Mouse (Mus musculus) splenic B cell, adult 2 months (primary cell): Measurements from ENCODE around the gene Sipa1l3.

Experiments used
- DNase-seq: peaks from one replicate; pipeline ENCODE4 v3.0.0-alpha.2; 2011; ENCODE audit warnings: low read depth, low spot score
- H3K27me3 ChIP-seq: 2 replicates; pipeline ENCODE4 v1.6.1; 2012; ENCODE audit warnings: mild to moderate bottlenecking, low read length, moderate library complexity, mixed read lengths; ENCODE audit not compliant: control insufficient read depth, poor library complexity, insufficient read depth, severe bottlenecking
- H3K36me3 ChIP-seq: 2 replicates; pipeline ENCODE4 v1.6.1; 2012; ENCODE audit warnings: mild to moderate bottlenecking, low read length, moderate library complexity, mixed read lengths; ENCODE audit not compliant: control insufficient read depth, poor library complexity, insufficient read depth, severe bottlenecking

Sipa1l3 gene

DNA sequence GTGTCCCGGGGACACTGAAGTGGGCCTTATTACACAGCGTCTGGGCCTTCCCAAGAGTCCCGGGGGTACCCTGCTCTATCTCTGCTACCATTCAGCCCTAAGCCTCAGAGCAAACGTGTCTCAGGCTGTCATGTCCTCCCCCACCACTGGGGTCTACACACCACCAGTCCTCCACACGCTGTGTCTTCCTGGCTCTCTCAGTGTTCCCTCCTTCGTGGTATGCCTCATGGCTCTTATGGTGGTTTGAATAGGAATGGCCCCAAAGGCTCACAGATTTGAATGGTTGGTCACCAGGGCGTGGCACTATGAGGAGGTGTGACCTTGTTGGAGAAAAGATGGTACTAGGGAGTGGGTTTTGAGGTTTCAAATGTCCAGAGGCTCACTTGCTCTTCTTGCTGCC is 43.4 kb downstream of the Sipa1l3 start:
- DNase-seq: no peak
- no peaks in the 10 kb centered on the region for H3K27me3 ChIP-seq
- H3K36me3 ChIP-seq: no peaks in the 10 kb centered on the region

DNA sequence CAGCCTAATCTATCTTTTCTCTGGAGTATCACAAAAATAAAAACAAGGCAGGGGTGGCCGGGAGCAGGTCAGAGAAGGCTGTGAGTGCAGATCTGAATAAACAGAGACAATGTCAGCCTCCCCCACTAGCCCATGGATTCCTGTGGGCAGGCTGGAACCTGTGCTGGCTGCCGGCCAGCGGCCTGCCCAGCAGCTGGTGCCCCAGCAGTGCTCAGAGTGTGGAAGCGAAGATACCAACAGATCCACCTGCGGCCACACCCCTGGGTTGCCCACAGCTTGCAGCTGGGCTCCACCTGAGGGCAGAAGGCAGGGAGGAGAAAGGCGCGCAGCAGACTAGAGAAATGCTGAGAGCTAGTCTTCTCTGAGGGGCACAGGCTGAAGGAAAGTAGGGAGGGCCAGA is 47.1 kb downstream of the Sipa1l3 start:
- DNase-seq: no peak
- H3K27me3 ChIP-seq: no peaks in the 10 kb centered on the region
- H3K36me3 ChIP-seq: no peaks in the 10 kb centered on the region

DNA sequence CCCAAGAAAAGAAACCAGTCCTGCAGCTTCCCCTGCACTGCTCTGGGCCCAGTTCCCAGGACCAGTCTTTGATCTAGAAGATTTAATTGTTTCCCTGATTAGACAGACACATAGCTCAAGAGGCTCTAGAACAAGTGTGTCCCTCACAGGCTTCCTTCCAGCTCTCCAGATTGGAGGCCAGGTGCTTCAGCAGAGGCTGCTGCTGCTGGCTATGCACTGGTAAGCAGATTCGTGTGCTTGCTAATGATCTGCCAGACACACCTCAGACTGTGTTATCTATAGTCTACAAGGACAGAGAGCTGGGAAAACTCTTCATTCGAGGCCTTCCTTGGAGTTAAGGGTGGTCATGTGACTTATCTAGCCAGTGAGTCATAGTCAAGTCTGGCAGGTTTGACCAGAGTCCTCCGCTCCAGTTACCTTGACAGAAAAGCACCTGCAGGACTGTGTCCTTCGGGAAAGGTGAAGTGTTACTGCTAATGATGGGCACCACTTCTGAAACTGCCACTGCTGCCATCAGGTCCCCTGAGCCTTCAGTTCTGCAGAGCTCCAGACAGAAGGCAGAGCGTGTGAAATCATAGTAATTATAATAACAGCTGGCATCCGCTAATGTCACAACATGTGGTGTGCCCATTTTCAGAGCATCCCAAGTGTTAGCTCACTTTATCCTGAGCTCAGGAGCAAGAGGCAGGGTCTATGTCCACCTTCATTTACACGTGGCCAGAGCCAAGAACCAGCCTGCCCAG is 48.7 kb downstream of the Sipa1l3 start:
- no peaks in the 10 kb centered on the region for H3K36me3 ChIP-seq
- DNase-seq: no peak

DNA sequence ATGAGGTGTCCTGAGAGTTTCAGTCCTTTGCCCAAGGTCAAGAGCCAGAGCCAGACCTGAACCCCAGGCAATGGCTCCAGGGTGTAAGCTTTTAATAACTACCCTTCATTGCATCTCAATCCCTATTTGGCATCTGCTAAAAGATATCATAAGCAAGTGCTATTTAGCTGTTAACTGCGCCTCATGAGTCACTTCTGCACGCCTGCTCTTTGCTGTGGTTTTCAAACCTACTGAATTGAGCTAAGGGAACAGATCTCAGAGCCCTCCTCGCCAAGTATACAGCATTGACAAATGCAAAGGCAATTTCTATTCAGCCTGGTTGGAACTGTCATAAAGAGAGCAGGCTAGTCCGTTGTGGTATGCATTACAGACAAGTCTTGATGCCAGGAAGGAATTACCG is 49.8 kb downstream of the Sipa1l3 start:
- no peak for DNase-seq
- Histone ChIP-seq H3K27me3 (no peaks in the 10 kb centered on the region), H3K36me3 (no peaks in the 10 kb centered on the region)

More for the DNA sequence above, 48.7 kb downstream of the Sipa1l3 start:
- H3K27me3 ChIP-seq: no peaks in the 10 kb centered on the region

DNA sequence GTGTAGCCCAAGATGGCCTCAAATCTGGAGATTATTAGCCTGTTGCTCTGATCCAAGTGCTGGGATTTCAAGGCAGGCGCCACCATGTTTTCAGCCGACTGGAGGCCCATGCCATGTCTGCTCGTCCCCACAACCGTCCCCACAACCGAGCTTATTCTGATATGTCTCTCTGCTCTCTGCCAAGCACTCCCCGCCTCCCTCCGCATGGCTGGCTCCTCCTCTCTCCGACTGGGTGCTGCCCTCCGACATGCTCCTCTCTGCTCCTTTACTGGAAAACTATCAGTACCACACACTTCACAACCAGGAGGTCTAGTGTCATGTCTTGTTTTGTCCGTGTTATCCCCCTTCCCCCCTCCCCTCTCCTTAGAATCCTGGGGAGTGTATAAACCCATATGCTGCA is 51.9 kb downstream of the Sipa1l3 start:
- DNase-seq: no peak
- H3K27me3 ChIP-seq: no peaks in the 10 kb centered on the region
- no peaks in the 10 kb centered on the region for H3K36me3 ChIP-seq

DNA sequence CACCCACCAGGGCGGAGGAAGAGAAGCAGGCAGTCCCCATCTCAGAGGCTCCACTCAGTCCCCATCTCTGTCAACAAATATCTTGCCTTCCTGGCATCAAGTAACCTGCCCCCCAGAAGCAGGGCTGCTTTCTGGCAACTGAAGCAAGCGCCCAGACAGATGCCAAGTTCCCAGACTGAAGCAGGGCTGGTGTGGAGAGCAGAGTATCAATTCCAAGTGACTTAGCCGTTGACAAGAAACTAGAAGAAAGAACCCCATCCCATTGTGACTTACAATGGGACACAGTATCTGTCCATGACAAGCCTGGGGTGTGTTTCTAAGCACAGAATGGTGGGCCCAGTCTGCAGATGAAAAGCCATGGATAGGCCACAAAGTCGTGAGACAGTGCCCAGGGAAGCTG is 52.7 kb downstream of the Sipa1l3 start:
- DNase-seq: no peak
- no peaks in the 10 kb centered on the region for H3K36me3 ChIP-seq
- H3K27me3 ChIP-seq: no peaks in the 10 kb centered on the region

DNA sequence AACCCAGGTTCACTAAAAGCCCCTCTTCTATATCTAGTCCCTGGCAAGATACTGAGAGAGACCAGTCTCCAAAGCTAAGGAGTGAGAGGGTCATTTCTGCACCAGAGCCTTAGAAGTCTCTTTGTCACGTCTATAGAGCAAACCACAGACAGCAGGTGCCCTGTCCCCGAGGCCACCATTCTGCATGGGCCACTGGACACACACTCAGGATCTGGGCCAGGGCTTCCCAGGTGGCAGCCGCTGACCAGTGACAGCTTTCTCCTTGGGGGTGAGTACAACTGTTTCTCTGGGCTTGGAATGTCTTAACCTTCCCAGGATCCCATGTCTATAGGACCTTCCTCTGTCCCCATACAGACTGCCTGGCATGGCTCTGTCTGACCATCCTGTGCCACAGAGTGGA is 55.6 kb downstream of the Sipa1l3 start:
- no peaks in the 10 kb centered on the region for H3K27me3 ChIP-seq
- DNase-seq: no peak
- H3K36me3 ChIP-seq: no peaks in the 10 kb centered on the region

DNA sequence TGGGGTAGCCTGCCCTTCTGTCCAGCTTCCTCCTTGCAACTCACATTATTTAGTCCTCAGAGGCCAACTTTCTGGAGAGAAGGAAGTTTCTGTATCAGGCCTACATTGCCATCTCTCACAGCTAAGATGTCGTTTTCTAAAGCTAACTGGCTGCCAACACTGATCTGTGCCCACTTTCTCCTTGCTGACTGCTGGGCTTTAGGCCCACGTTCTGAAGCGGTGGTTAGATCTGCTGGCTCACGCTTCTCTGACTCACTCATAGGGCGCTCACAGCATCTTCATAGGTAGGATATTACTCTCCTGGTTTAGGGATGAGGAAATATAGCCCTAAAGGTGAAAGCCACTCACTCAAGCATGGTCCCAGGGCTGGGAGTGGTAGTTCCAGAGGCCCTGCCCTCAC is 56.3 kb downstream of the Sipa1l3 start:
- no peak for DNase-seq
- Histone ChIP-seq H3K36me3 (no peaks in the 10 kb centered on the region), H3K27me3 (no peaks in the 10 kb centered on the region)

DNA sequence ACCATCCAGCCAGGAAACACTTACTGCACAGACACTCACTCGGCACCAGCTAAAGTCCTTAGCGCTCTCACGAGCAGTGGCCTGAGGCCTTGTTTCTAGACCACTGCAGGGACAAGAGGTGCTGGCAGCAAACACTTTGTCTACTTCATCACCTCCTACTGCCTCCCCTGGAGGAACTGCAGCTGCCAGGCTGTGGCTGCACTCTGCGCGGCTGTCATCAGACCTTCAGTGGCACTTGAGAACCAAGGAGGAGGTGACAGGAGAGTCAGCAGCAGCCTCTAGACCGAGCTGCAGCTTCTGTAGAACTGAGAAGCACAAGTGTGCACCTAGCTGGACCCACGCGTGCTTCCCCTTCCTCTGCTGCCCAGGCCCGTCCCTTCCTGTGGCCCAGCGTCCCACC is 56.9 kb downstream of the Sipa1l3 start:
- H3K36me3 ChIP-seq: no peaks in the 10 kb centered on the region
- H3K27me3 ChIP-seq: no peaks in the 10 kb centered on the region
- DNase-seq: no peak

DNA sequence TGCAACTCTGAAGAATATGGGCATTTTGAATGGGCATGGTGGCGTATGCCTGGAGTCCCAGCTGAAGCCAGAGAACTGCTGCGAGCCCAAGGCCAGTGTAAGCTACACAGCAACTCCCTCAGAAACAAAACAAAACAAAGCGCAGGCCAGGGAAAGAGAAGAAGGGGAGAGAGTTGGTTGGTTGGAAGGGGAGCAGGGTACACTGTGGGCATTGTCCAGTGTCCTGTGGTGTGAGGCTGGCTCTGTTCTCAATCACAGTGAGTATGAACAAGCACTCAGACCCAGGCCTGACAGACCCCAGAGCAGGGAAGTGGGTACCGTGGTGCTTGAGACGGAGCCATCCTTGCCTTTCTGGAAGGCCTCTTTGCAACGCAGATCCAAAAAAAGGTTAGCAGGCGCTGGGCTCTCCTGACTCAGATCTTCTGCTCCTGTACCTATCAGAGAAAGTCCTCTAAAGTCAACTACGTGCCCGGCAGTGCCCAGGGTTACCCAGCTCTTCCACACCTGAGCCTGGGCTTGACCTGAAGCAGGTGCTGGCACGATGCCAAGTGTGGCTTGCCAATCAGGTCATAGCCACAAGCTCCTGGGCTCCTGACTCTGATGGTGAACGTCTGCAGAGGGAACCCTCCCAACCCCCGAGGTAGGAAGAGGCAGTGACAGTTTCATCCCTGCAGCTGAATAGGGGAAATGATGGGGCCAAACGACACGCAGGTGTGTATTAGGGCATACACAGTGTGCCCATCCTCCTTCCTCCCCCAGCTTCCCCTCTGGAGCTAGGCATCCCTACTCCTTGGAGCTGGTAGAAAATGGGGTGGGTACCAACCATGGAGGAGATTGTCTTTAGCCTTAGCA is 59.3 kb downstream of the Sipa1l3 start:
- no peak for DNase-seq
- Histone ChIP-seq H3K36me3 (no peaks in the 10 kb centered on the region), H3K27me3 (no peaks in the 10 kb centered on the region)

DNA sequence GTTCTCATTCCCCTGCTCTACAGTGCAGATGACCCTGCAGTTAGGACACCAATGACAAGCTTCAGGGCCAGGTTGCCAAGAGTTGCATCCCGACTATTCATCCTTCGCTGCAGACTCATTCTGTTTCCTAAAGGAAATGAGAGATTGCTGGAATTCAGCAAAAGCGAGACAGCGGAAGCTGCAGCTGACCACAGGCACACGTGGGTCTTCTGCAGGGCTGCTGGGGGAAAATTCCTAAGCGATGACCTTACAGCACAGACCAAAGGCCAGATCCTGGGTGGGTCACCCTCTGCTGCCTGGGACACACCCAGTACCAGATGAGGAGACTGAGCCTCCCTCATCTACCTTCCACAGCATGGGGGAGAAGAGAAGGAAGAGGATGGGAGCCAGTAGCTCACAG is 60.7 kb downstream of the Sipa1l3 start:
- H3K27me3 ChIP-seq: no peaks in the 10 kb centered on the region
- DNase-seq: no peak

DNA sequence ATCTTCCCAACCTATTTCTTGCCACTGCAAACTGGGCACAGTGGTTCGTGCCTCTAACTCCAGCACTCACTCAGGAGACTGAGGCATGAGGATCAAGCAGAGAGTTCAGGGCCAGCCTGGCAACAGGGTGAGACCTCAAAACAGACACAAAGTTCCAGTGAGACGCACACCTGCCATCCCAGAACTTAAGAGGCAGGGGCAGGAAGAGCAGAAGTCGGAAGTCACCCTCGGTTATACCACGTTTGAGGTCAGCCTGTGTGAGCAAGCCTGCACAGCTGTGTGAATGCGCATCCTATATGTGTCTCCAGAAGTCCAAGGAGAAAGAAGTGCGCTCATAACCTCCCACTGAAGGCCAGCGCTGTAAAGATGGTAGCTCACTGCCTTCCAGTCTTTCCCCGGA is 61.7 kb downstream of the Sipa1l3 start:
- H3K27me3 ChIP-seq: no peaks in the 10 kb centered on the region
- no peak for DNase-seq
- H3K36me3 ChIP-seq: no peaks in the 10 kb centered on the region

More for the DNA sequence above, 60.7 kb downstream of the Sipa1l3 start:
- no peaks in the 10 kb centered on the region for H3K36me3 ChIP-seq

DNA sequence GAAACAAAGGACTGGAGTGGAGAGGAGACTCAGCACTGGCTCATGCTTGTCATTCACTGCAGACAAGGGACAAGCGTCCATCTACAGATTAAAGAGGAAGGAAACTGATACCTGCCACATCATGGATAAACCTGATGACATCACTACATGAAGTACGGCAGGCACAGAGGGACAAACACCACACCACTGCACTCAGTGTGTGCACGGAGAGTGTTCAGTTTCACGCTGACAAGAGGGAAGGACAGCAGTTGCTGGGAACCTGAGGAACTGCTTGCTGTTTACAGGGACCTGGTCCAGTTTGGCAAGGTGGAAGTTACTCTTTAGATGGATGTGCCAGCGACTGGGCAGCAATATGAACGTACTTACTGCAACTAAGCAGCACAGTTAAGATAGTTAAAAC is 62.9 kb downstream of the Sipa1l3 start:
- no peaks in the 10 kb centered on the region for H3K27me3 ChIP-seq
- no peaks in the 10 kb centered on the region for H3K36me3 ChIP-seq
- DNase-seq: no peak

DNA sequence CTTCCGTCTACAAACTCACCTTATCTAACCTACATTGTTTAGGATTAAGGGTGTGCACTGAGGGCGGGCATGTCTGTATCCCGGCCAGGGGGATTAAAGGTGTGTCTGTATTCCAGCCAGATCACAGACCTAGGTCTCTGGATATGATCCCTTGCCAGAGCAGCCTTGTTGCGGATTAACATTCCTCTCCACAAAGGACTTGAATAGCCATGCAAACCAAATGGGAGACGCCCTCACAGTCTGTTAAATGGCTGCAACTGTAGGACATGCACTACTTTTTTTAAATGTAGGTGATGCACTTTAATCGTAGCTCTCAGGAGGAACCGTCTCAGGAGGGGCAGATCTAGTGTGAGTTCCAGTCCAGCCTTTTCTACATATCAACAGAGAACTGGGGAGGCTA is 63.5 kb downstream of the Sipa1l3 start:
- DNase-seq: no peak
- Histone ChIP-seq H3K27me3 (no peaks in the 10 kb centered on the region), H3K36me3 (no peaks in the 10 kb centered on the region)

DNA sequence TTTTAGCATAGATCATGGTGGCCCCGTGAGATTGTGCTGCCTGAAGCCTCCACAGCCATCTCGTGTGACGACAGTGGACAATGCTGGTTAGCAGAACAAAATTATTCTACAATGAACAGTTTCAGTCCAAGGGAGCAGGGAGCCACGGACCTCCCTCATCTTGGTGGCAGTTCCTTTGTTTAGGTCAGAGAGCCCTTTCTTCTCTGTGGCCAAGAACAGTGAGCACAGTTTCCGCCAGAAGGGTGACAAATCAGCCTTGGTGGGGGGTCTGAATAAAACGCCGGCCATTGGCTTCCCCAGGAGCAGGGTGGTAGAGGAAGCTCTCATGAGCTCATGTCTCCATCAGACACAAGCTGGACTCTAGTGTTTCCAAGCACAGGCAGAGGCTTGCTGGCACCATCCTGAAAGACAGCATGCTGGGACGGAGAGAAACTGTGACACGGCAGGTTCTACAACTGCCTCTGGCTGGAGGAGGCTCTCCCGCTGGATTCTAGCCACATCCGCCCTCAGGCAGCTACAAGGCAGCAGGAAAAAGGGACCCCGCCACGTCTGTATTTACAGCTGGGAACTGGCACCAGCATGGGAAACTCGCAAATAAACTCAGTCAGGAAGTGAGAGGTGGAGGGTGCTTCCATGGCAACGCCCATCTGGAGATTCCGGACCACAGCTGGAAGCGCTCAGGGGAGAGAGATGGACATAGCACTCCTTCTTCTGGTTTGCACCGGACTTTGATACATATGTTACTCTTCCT is 65.3 kb downstream of the Sipa1l3 start:
- no peak for DNase-seq
- H3K36me3 ChIP-seq: no peaks in the 10 kb centered on the region
- H3K27me3 ChIP-seq: no peaks in the 10 kb centered on the region
